Mouse (Mus musculus) left cerebral cortex, adult 2 months (tissue): Measurements from ENCODE around the gene Camk1d. TPM values are rescaled to one million over a fixed set of nuclear protein-coding genes. Genes with fewer than 3 reads are reported as not detected.

ENCODE experiments used
- DNase-seq, 2 experiments: peaks; one replicate each; pipeline ENCODE4 v3.0.0; 2021 to 2022; ENCODE audit warnings: low spot score in 2 of 2, mixed read lengths in 1 of 2; ENCODE audit errors: extremely low spot score in 1 of 2
- H3K27ac ChIP-seq: fragments of 200-600 bp; 2 replicates; pipeline ENCODE4 v1.8.1; 2022
- H3K4me3 ChIP-seq: fragments of 200-600 bp; 2 replicates; pipeline ENCODE4 v1.8.1; 2022
- CTCF ChIP-seq: fragments of 200-600 bp; IDR thresholded peaks from 2 replicates; pipeline ENCODE4 v1.8.1; 2022; ENCODE audit warnings: antibody characterized with exemption, mild to moderate bottlenecking, moderate library complexity
- intact Hi-C: fragments of 180-260 bp; cut with DNase I; formaldehyde crosslinking; loops from one replicate; pipeline ENCODE4 v1.15.1; 2025
- total RNA-seq, 2 experiments: library from RNA; stranded (reverse); gene quantifications; 2 replicates each; pipeline ENCODE4 v1.2.3; 2021

Camk1d gene
- total RNA-seq, 2 experiments from 2014 or later = 129 to 132 TPM

GRCm38 (mm10) chr2:5370591-5370990 lies 343.7 kb downstream of the Camk1d start:
- intact Hi-C loops = no loop called here
- DNase-seq = no peak
- Histone ChIP-seq H3K4me3 (no peak overlapping the region), H3K27ac (no peak overlapping the region)
- TF ChIP-seq CTCF = no peak

GRCm38 (mm10) chr2:5363836-5364235 lies 350.5 kb downstream of the Camk1d start:
- Histone ChIP-seq H3K27ac (no peak overlapping the region), H3K4me3 (no peak overlapping the region)
- no peak for TF ChIP-seq CTCF
- no peak for DNase-seq
- intact Hi-C loops = no loop called here

- Histone ChIP-seq H3K27ac (peak overlapping the region; percentile 55), H3K4me3 (no peak overlapping the region)
- no peak for TF ChIP-seq CTCF
- DNase-seq = no peak
- intact Hi-C loops = no loop called here
Measured at GRCm38 (mm10) chr2:5358049-5358448, 356.3 kb downstream of the Camk1d start.

GRCm38 (mm10) chr2:5357056-5357455 lies 357.3 kb downstream of the Camk1d start:
- intact Hi-C loops = no loop called here
- DNase-seq = no peak

GRCm38 (mm10) chr2:5352821-5353522 lies 361.3 kb downstream of the Camk1d start:
- DNase-seq = peak; percentile 27
- no peak overlapping the region for H3K4me3 ChIP-seq
- H3K27ac ChIP-seq = no peak overlapping the region
- no peak; the same call in 1 of the 2 replicates for TF ChIP-seq CTCF
- intact Hi-C loops = no loop called here

More at GRCm38 (mm10) chr2:5357056-5357455, 357.3 kb downstream of the Camk1d start:
- no peak overlapping the region for H3K4me3 ChIP-seq
- no peak overlapping the region for H3K27ac ChIP-seq
- TF ChIP-seq CTCF = no peak

GRCm38 (mm10) chr2:5345344-5345743 lies 369.0 kb downstream of the Camk1d start:
- peak overlapping the region; percentile 28 for H3K27ac ChIP-seq
- intact Hi-C loops = no loop called here
- DNase-seq = no peak
- H3K4me3 ChIP-seq = no peak overlapping the region
- no peak for TF ChIP-seq CTCF

GRCm38 (mm10) chr2:5327533-5328250 lies 386.6 kb downstream of the Camk1d start:
- no peak for TF ChIP-seq CTCF
- intact Hi-C loops = no loop called here
- Histone ChIP-seq H3K27ac (no peak overlapping the region), H3K4me3 (no peak overlapping the region)
- no peak for DNase-seq

GRCm38 (mm10) chr2:5324806-5325205 lies 389.5 kb downstream of the Camk1d start:
- Histone ChIP-seq H3K27ac (no peak overlapping the region), H3K4me3 (no peak overlapping the region)
- intact Hi-C loops = no loop called here
- no peak for TF ChIP-seq CTCF
- DNase-seq = no peak

GRCm38 (mm10) chr2:5321660-5322295 lies 392.5 kb downstream of the Camk1d start:
- DNase-seq = no peak
- intact Hi-C loops = no loop called here
- no peak overlapping the region for H3K4me3 ChIP-seq
- H3K27ac ChIP-seq = no peak overlapping the region
- TF ChIP-seq CTCF = no peak

GRCm38 (mm10) chr2:5319138-5319537 lies 395.2 kb downstream of the Camk1d start:
- no peak for TF ChIP-seq CTCF
- no peak for DNase-seq
- intact Hi-C loops = no loop called here
- Histone ChIP-seq H3K4me3 (no peak overlapping the region), H3K27ac (no peak overlapping the region)

GRCm38 (mm10) chr2:5316763-5317162 lies 397.6 kb downstream of the Camk1d start:
- Histone ChIP-seq H3K4me3 (no peak overlapping the region), H3K27ac (no peak overlapping the region)
- intact Hi-C loops = no loop called here
- no peak for TF ChIP-seq CTCF
- DNase-seq = no peak

GRCm38 (mm10) chr2:5316217-5316616 lies 398.1 kb downstream of the Camk1d start:
- intact Hi-C loops = no loop called here

More at GRCm38 (mm10) chr2:5316217-5316616, 398.1 kb downstream of the Camk1d start:
- Histone ChIP-seq H3K4me3 (no peak overlapping the region), H3K27ac (no peak overlapping the region)
- DNase-seq = no peak
- TF ChIP-seq CTCF = no peak
